Mouse (Mus musculus): ENCODE measurements around the gene Shbg.
A peak's percentile ranks its signal among the peaks of the same experiment; 100 is the strongest.
"Not testable (repeated sequence)": the region's sequence is repeated elsewhere in the genome, so short reads cannot be mapped to it uniquely, and the experiment has no call there.

Shbg gene

GRCm38 (mm10) chr11:69629802-69630201 is 12.1 kb upstream of the Shbg start:
- DNase-seq = no peak

GRCm38 (mm10) chr11:69628286-69628685 is 10.6 kb upstream of the Shbg start:
- DNase-seq = peak; percentile 72

GRCm38 (mm10) chr11:69624339-69624738 is 6.6 kb upstream of the Shbg start:
- not testable (repeated sequence) for DNase-seq

GRCm38 (mm10) chr11:69623006-69623405 is 5.3 kb upstream of the Shbg start:
- no peak for DNase-seq

GRCm38 (mm10) chr11:69622406-69622805 is 4.7 kb upstream of the Shbg start:
- DNase-seq = no peak

GRCm38 (mm10) chr11:69621571-69622268 is 4.0 kb upstream of the Shbg start, which contains the start of gene Sat2:
Sat2 (plus strand) TSS chr11:69622024.
- DNase-seq = peak; percentile 68

GRCm38 (mm10) chr11:69620394-69621081 is 2.8 kb upstream of the Shbg start:
- no peak for DNase-seq

GRCm38 (mm10) chr11:69616781-69617180 is 924 bp downstream of the Shbg start:
- no peak for DNase-seq

GRCm38 (mm10) chr11:69614257-69614588 is 3.5 kb downstream of the Shbg start:
- DNase-seq = not testable (repeated sequence)

GRCm38 (mm10) chr11:69613553-69614256 is 4.0 kb downstream of the Shbg start:
- peak; percentile 80 for DNase-seq

GRCm38 (mm10) chr11:69610899-69611298 is 6.8 kb downstream of the Shbg start:
- DNase-seq = no peak

GRCm38 (mm10) chr11:69609416-69609815 is 8.3 kb downstream of the Shbg start:
- no peak for DNase-seq

- DNase-seq = no peak
Observed at GRCm38 (mm10) chr11:69608525-69608924, 9.2 kb downstream of the Shbg start.

- no peak for DNase-seq
Observed at GRCm38 (mm10) chr11:69606832-69607231, 10.9 kb downstream of the Shbg start.

- DNase-seq = no peak
Observed at GRCm38 (mm10) chr11:69606491-69606795, 11.3 kb downstream of the Shbg start.

GRCm38 (mm10) chr11:69605726-69606490 is 11.8 kb downstream of the Shbg start, which contains the start of gene Atp1b2:
Atp1b2 (minus strand) TSS chr11:69605942.
- DNase-seq = peak; percentile 88

GRCm38 (mm10) chr11:69604795-69605664 is 12.7 kb downstream of the Shbg start:
- DNase-seq = peak; percentile 46

GRCm38 (mm10) chr11:69604347-69604746 is 13.4 kb downstream of the Shbg start:
- no peak for DNase-seq

- no peak for DNase-seq
Observed at GRCm38 (mm10) chr11:69603516-69603915, 14.2 kb downstream of the Shbg start.

- DNase-seq = no peak
Observed at GRCm38 (mm10) chr11:69601768-69602167, 15.9 kb downstream of the Shbg start.

GRCm38 (mm10) chr11:69600098-69600497 is 17.6 kb downstream of the Shbg start:
- DNase-seq = peak; percentile 77

GRCm38 (mm10) chr11:69599436-69599835 is 18.3 kb downstream of the Shbg start:
- no peak for DNase-seq

All from right cerebral cortex, postnatal 4 days (tissue).